Mouse (Mus musculus) heart, postnatal 0 days (tissue): ENCODE measurements around the gene Vsnl1.

Experiments
- CTCF ChIP-seq: IDR thresholded peaks from 2 replicates; pipeline ENCODE4 v1.5.1; 2016; ENCODE audit warnings: antibody characterized with exemption, control low read depth, low read depth
- EP300 ChIP-seq: IDR thresholded peaks from 2 replicates; pipeline ENCODE4 v1.6.1; 2016; ENCODE audit warnings: antibody characterized with exemption, low read depth

DNA sequence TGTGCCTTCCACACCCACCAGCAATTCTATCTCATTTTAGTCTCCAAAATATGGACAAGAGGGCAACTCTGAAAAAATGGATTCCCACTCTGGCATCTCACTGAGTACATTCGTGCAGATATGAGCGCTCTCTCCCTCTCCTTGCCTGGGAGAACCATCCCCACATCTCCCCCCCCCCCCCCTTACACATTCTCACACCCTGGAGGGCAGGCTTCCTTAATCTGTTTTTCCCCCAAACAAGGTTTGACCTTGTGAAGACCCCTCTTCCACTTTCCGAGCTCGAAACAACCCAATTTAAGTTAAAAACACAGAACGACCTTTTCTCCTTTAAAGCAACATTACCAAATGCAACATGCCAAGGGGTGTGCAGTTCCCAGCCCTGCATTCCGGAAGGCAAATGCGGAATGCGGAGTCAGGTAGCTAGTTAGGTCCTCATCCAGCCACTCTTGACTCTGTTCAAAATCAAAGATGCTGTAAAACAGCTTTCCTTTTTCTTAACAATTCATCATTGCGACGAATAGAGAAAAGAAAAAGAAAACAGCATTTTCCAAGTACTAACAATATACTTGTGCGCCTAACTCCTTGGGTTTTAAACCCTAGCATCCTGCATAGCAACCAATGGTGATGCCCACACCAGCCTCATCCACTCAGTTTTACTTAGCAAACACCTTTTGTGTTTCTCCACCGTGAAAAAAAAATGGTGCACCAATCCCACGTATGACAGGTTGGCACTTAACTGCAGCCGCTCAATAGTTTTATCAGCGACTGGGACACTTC is 979 bp downstream of the Vsnl1 start:
- no peak for TF ChIP-seq CTCF
- TF ChIP-seq EP300, result no peak
